Mouse (Mus musculus): ENCODE data around the gene Acot2. TPM values are rescaled to one million over a fixed set of nuclear protein-coding genes. Genes with fewer than 3 reads are reported as not detected.
"Not testable (repeated sequence)": the region's sequence is repeated elsewhere in the genome, so short reads cannot be mapped to it uniquely, and the experiment has no call there.

The Acot2 gene
- 65.8 and 78.0 TPM in 2 replicates for polyA plus RNA-seq (2015; fragmentation: Nextera tagmentation; extraction: Ambion mirVana)

GRCm38 (mm10) chr12:83987583-83988441 is at the start of gene Acot2:
Gene Acot2, plus strand, starts transcription at chr12:83987861.
- peak; percentile 81 for ATAC-seq (replicated peaks; ENCODE audit: insufficient number of reproducible peaks, insufficient read depth, low FRiP score, low read depth)
- under 1% methylated on average over 79 of the region's 80 CpGs for WGBS
- H3K27me3 ChIP-seq: no peaks in the 10 kb centered on the region

GRCm38 (mm10) chr12:83938592-83938991 is 49.1 kb upstream of the Acot2 start:
- H3K27ac ChIP-seq; H3K4me1 ChIP-seq (replicated peaks); H3K4me3 ChIP-seq; H3K36me3 ChIP-seq; H3K9ac ChIP-seq; ATAC-seq (replicated peaks; ENCODE audit: insufficient number of reproducible peaks, insufficient read depth, low FRiP score, low read depth); H3K4me2 ChIP-seq; H3K27me3 ChIP-seq; H3K9me3 ChIP-seq (replicated peaks): not testable (repeated sequence)
- 20% methylated on average over 1 of the region's 1 CpGs for WGBS

More at GRCm38 (mm10) chr12:83987583-83988441, at the start of gene Acot2:
- Histone ChIP-seq H3K9ac (peak within 1 kb of the TSS; percentile 77), H3K36me3 (peaks cover 5% of the 10 kb centered on the region; the same call in 1 of the 2 replicates), H3K27ac (peak within 1 kb of the TSS; percentile 98), H3K9me3 (replicated peaks) (no peaks in the 10 kb centered on the region), H3K4me2 (peak within 1 kb of the TSS; percentile 74), H3K4me3 (peak within 1 kb of the TSS; percentile 70), H3K4me1 (replicated peaks) (peaks cover 16% of the 10 kb centered on the region)

GRCm38 (mm10) chr12:83939332-83939731 is 48.3 kb upstream of the Acot2 start:
- Histone ChIP-seq H3K4me1 (replicated peaks) (no peaks in the 10 kb centered on the region; the same call in 1 of the 2 replicates), H3K9me3 (replicated peaks) (no peaks in the 10 kb centered on the region), H3K27me3 (no peaks in the 10 kb centered on the region), H3K9ac (no peak overlapping the region), H3K36me3 (no peaks in the 10 kb centered on the region), H3K27ac (no peak overlapping the region), H3K4me3 (no peak overlapping the region), H3K4me2 (no peak overlapping the region)
- no peak for ATAC-seq (replicated peaks; ENCODE audit: insufficient number of reproducible peaks, insufficient read depth, low FRiP score, low read depth)
- WGBS: 77% methylated on average over 2 of the region's 2 CpGs

- H3K9ac ChIP-seq: no peak overlapping the region
- no peak overlapping the region for H3K27ac ChIP-seq
- no peak overlapping the region for H3K4me2 ChIP-seq
- no peaks in the 10 kb centered on the region; the same call in 1 of the 2 replicates for H3K4me1 ChIP-seq (replicated peaks)
- no peaks in the 10 kb centered on the region for H3K27me3 ChIP-seq
- ATAC-seq (replicated peaks; ENCODE audit: insufficient number of reproducible peaks, insufficient read depth, low FRiP score, low read depth): no peak
- H3K36me3 ChIP-seq: no peaks in the 10 kb centered on the region
- H3K4me3 ChIP-seq: no peak overlapping the region
- WGBS: 61% methylated on average over 4 of the region's 4 CpGs
- H3K9me3 ChIP-seq (replicated peaks): no peaks in the 10 kb centered on the region
Measured at GRCm38 (mm10) chr12:83940031-83940430, 47.6 kb upstream of the Acot2 start.

GRCm38 (mm10) chr12:83941938-83942337 is 45.7 kb upstream of the Acot2 start:
- WGBS: 58% methylated on average over 3 of the region's 3 CpGs
- H3K27ac ChIP-seq: no peak overlapping the region
- H3K4me3 ChIP-seq: no peak overlapping the region

GRCm38 (mm10) chr12:83947260-83947811 is 40.3 kb upstream of the Acot2 start:
- Histone ChIP-seq H3K4me1 (replicated peaks) (peaks cover 14% of the 10 kb centered on the region), H3K4me3 (no peak overlapping the region), H3K27me3 (no peaks in the 10 kb centered on the region), H3K27ac (peak overlapping the region; percentile 73), H3K4me2 (no peak overlapping the region), H3K9me3 (replicated peaks) (no peaks in the 10 kb centered on the region), H3K36me3 (no peaks in the 10 kb centered on the region), H3K9ac (no peak overlapping the region)
- ATAC-seq (replicated peaks; ENCODE audit: insufficient number of reproducible peaks, insufficient read depth, low FRiP score, low read depth): no peak
- 54% methylated on average over 8 of the region's 8 CpGs for WGBS

More at GRCm38 (mm10) chr12:83941938-83942337, 45.7 kb upstream of the Acot2 start:
- H3K9ac ChIP-seq: no peak overlapping the region
- H3K36me3 ChIP-seq: no peaks in the 10 kb centered on the region
- no peaks in the 10 kb centered on the region; the same call in 1 of the 2 replicates for H3K4me1 ChIP-seq (replicated peaks)
- no peak for ATAC-seq (replicated peaks; ENCODE audit: insufficient number of reproducible peaks, insufficient read depth, low FRiP score, low read depth)
- no peaks in the 10 kb centered on the region for H3K9me3 ChIP-seq (replicated peaks)
- no peaks in the 10 kb centered on the region for H3K27me3 ChIP-seq
- H3K4me2 ChIP-seq: no peak overlapping the region

- Histone ChIP-seq H3K9ac (no peak overlapping the region), H3K27ac (no peak overlapping the region), H3K4me3 (no peak overlapping the region), H3K27me3 (no peaks in the 10 kb centered on the region), H3K9me3 (replicated peaks) (no peaks in the 10 kb centered on the region), H3K36me3 (no peaks in the 10 kb centered on the region), H3K4me2 (no peak overlapping the region), H3K4me1 (replicated peaks) (peaks cover 27% of the 10 kb centered on the region)
- no peak for ATAC-seq (replicated peaks; ENCODE audit: insufficient number of reproducible peaks, insufficient read depth, low FRiP score, low read depth)
- 56% methylated on average over 4 of the region's 4 CpGs for WGBS
Measured at GRCm38 (mm10) chr12:83949043-83949442, 38.6 kb upstream of the Acot2 start.

GRCm38 (mm10) chr12:83949776-83950492 is 37.7 kb upstream of the Acot2 start:
- H3K9me3 ChIP-seq (replicated peaks): no peaks in the 10 kb centered on the region
- peak overlapping the region; percentile 87; the same call in 1 of the 2 replicates for H3K9ac ChIP-seq
- H3K36me3 ChIP-seq: no peaks in the 10 kb centered on the region
- no peaks in the 10 kb centered on the region for H3K27me3 ChIP-seq
- no peak for ATAC-seq (replicated peaks; ENCODE audit: insufficient number of reproducible peaks, insufficient read depth, low FRiP score, low read depth)
- peak overlapping the region; percentile 96 for H3K4me3 ChIP-seq
- H3K4me2 ChIP-seq: peak overlapping the region; percentile 99
- WGBS: 30% methylated on average over 11 of the region's 11 CpGs
- H3K4me1 ChIP-seq (replicated peaks): peaks cover 27% of the 10 kb centered on the region
- H3K27ac ChIP-seq: 0 out of 2 replicates have a peak overlapping the region, but pooled peaks have one; percentile 87

GRCm38 (mm10) chr12:83950493-83950839 is 37.2 kb upstream of the Acot2 start, which contains the start of gene Riox1:
Gene Riox1, plus strand, starts transcription at chr12:83950608.
- H3K4me3 ChIP-seq: peak within 1 kb of the TSS; percentile 96
- no peaks in the 10 kb centered on the region for H3K27me3 ChIP-seq
- H3K27ac ChIP-seq: peak within 1 kb of the TSS; percentile 87
- peak within 1 kb of the TSS; percentile 87 for H3K9ac ChIP-seq
- H3K36me3 ChIP-seq: no peaks in the 10 kb centered on the region
- 0% methylated on average over 37 of the region's 37 CpGs for WGBS
- peak; percentile 88 for ATAC-seq (replicated peaks; ENCODE audit: insufficient number of reproducible peaks, insufficient read depth, low FRiP score, low read depth)
- H3K4me2 ChIP-seq: peak within 1 kb of the TSS; percentile 99
- peaks cover 27% of the 10 kb centered on the region for H3K4me1 ChIP-seq (replicated peaks)
- H3K9me3 ChIP-seq (replicated peaks): no peaks in the 10 kb centered on the region

GRCm38 (mm10) chr12:83950840-83951701 is 36.6 kb upstream of the Acot2 start:
- peak; percentile 56 for ATAC-seq (replicated peaks; ENCODE audit: insufficient number of reproducible peaks, insufficient read depth, low FRiP score, low read depth)
- H3K27ac ChIP-seq: peak overlapping the region; percentile 87
- H3K4me3 ChIP-seq: peak overlapping the region; percentile 96
- H3K4me2 ChIP-seq: peak overlapping the region; percentile 99
- peak overlapping the region; percentile 87 for H3K9ac ChIP-seq
- peaks cover 27% of the 10 kb centered on the region for H3K4me1 ChIP-seq (replicated peaks)
- no peaks in the 10 kb centered on the region for H3K9me3 ChIP-seq (replicated peaks)
- under 1% methylated on average over 115 of the region's 116 CpGs for WGBS
- no peaks in the 10 kb centered on the region for H3K36me3 ChIP-seq
- no peaks in the 10 kb centered on the region for H3K27me3 ChIP-seq
